Mouse (Mus musculus): ENCODE measurements around the gene Rngtt.
"Not testable (repeated sequence)": the region's sequence is repeated elsewhere in the genome, so short reads cannot be mapped to it uniquely, and the experiment has no call there.

The Rngtt gene

DNA sequence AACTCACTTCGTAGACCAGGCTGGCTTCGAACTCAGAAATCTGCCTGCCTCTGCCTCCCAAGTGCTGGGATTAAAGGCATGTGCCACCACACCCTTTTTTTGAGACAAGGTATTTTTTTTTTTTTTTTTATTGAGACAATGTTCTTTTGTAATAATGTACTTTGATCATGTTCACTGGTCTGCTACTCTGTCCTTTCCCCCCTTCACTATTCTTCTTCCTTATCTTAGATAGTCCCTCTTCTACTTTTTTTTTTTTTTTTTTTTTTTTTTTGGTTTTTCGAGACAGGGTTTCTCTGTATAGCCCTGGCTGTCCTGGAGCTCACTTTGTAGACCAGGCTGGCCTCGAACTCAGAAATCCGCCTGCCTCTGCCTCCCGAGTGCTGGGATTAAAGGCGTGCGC lies 4.0 kb downstream of the Rngtt start:
- not testable (repeated sequence) for DNase-seq (ENCODE audit: low spot score)

GRCm38 (mm10) chr4:33315840-33316239 lies 5.7 kb downstream of the Rngtt start:
- DNase-seq (ENCODE audit: low spot score): no peak

GRCm38 (mm10) chr4:33331147-33331546 lies 21.0 kb downstream of the Rngtt start:
- DNase-seq (ENCODE audit: low spot score): no peak

- DNase-seq (ENCODE audit: low spot score): no peak
These were observed 22.9 kb downstream of the Rngtt start for GRCm38 (mm10) chr4:33332956-33333455.

DNA sequence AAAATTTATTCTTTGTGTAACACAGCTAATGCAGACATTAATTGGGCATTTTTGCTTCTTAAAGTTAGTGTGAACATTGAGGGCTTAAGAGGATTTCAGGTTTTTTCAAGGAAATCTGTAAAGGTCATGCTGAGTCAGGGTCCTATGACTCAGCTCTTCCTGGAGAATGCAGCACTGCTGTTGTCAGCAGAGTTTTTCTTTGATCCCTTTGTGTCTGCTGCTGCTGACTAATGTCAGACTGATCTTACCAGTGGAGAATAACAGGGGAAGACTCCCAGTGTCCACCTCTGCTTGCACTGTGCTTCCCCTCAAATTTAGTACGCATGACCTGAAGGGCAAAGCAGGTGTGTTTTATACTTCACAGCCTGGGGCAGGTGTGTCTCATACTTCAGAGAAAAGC lies 27.9 kb downstream of the Rngtt start:
- DNase-seq (ENCODE audit: low spot score): no peak

DNA sequence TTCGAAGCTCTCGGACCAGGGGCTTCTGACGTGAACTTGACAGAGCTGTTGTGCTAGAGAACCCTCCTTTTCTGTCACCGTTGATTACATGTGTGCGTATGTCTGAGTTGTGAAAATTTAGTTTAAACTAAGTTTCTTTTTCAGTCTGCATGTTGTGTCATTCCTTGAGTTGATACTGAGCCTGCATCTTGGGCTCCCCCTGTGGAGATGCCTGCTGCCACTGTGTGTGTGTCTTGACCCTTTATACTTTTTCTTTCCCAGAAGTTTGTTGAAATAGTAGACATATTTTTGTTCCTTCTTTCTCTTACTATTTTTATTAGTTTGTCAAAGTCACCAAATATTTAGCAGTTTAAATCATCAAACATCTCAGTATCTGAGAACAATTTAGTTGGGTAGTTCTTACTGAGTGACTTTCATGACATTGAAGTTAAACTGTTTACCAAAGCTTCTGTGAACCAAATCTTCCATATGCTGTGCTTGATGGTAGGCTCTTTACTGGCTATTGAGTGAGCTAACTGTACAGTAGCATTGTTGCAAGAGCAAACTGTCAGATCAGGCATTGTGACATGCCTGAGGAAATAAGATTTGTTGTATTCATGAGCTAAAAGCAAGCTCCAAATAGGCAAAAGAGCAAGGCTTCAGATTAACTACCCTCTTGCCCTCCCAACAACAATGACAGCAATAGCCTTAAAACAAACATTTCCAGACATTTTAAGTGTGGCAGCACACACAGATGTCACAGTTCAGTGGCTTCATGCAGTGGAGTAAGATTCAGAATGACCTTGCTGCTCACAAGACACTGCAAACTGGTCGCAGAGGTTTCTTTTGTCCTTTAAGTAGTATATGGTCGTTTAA lies 33.0 kb downstream of the Rngtt start:
- DNase-seq (ENCODE audit: low spot score): no peak

- no peak for DNase-seq (ENCODE audit: low spot score)
These were observed 33.6 kb downstream of the Rngtt start for GRCm38 (mm10) chr4:33343732-33344057.

DNA sequence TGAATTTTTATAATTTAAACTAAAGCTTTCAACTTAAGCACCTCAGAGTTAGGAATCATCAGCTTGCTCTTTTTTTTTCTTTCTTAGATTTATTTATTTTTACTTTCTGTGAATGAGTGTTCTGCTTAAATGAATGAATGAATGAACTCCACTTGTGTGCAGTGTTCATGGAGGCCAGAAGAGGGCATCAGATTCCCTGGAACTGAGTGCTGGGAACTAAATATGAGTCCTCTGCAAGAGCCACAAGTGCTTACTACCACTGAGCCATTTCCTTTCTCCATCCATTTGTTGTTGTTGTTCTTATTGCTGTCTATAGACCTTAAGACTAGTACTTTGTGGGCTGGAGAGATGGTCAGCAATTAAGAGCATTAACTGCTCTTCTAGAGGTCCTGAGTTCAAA lies 53.3 kb downstream of the Rngtt start:
- DNase-seq (ENCODE audit: low spot score): no peak

- no peak for DNase-seq (ENCODE audit: low spot score)
These were observed 64.8 kb downstream of the Rngtt start for GRCm38 (mm10) chr4:33374916-33375315.

DNA sequence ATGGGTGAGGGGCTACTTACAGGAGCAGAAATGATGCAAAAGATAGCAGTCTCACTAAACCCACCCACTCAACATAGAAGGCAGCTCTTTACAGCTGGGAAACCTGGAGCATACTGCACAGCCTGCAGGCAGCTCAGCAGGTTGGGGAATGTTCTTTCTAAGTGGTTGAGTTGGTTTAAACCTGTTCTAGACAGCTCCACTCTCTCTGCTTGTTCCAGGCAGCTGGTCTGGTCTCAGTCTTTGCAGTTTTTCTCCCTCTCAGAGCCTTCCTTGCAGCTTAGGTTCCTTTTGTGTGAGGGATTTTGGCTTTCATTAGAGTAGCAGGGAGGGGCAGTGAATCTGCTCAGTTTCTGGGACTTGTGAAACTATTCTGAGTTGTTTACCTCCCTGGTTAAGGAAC lies 67.5 kb downstream of the Rngtt start:
- no peak for DNase-seq (ENCODE audit: low spot score)

DNA sequence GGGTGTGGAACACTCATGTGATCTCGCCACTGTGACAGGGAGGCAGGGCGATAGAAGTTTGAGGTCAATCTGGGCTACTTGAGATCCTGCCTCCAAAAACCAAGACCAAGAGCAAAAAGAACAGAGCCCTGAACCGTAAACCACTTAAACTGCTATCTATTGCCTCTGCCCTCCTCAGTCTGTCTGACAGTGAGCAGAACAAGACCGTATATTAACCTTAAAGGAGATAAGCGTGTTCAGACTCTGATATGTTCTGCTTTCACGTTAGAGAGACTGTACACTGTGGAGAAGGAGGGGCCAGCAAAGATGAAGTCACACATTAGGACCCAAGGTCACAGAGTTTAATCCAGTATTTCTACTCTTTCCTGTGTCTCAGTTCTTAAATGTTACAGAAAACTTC lies 68.8 kb downstream of the Rngtt start:
- no peak for DNase-seq (ENCODE audit: low spot score)

DNA sequence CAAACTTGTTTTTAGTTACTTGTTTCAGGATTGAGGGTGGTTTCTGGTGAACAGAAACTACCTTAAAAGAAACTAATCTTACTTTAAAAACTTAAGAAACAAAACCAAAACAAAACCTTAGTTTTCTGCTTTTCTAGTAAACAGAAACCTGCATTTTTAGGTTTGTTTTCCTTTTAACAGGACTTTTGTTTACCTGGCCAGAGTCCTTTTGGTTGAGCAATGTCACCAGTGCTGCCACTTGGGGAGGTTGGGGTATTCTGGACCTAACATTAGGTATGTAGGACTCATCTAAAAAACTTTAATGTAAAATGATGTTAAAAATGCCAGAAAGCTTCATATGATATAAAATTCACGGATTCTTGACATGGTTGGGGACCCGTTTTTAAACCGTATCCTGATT lies 78.8 kb downstream of the Rngtt start:
- DNase-seq (ENCODE audit: low spot score): no peak

DNA sequence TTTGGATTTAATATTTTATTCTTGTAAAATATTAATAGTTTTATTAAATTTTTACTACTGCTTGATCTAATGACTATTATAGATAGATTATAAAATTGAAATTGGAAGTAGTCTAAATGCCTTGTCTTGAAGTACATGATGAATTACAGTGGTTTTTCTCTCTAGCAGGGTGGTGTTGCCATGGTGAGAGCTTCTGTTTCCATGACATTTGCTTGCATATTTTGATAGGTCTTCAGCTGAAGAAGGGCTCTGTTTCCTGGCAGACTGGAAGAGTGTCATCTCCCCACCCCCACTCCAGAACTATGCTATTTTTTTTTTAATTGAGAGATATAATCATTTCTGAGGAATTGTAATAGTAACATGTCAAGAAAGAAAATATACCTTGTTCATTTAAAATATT lies 80.5 kb downstream of the Rngtt start:
- DNase-seq (ENCODE audit: low spot score): peak; percentile 45

DNA sequence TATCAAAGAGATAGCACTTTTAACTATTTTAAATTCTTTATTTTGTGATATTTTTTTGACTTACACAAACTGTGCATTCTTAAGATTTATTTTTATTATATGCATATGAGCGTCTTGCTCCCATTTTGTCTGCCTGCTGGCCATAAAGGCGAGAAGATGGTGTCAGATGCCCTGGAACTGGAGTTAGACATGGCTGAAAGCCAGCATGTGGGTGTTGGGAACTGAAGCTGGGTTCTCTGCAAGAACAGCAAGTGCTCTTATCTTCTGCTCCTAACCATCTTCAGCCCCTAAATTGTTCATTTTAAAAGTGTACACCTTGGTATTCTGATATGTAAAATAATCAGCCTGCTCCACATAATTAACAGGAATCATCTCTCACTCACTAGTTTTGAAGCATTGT lies 83.3 kb downstream of the Rngtt start:
- no peak for DNase-seq (ENCODE audit: low spot score)

DNA sequence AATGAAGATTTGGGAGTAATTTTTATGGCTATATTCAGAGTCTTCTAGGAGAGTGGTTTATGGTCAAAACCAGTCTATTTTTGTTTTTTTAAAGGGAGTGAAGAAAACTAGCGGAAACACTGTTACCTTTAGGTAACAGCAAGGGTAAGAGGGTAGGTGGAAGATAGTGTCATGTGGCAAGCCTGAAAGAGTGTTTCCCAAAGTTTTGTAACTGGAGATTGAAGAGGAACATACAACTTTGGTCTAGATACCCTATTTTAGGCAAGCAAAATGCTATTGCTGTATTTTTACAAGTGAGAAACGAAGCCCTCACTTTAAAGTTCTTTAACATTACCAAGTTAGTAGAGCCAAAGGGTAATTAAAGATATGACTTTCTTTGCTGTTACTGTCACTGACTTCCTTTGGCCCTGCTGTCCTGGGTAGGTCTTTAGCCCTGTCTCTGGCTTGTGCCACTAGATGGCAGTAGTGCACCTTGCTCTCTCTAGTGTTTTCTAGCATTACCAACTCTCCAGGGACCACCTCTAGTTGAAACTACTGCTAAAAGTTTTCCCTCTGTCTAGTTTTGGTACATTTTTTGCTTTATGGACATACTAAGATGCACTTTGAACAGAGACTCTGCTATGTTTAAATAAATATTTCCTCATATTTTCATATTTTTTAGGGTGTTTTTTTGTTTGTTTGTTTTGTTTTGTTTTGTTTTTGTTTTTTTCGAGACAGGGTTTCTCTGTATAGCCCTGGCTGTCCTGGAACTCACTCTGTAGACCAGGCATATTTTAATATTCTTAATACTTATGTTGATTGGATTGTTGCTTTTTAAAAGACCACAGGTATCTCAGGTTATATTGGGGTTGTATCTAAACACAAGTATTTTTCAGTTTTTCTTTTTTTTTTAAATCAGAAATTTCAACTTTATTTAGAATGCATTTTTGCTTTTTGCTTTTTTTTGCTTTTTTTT lies 86.4 kb downstream of the Rngtt start:
- peak; percentile 73 for DNase-seq (ENCODE audit: low spot score)

- DNase-seq (ENCODE audit: low spot score): no peak
These were observed 95.7 kb downstream of the Rngtt start for GRCm38 (mm10) chr4:33405723-33406293.

DNA sequence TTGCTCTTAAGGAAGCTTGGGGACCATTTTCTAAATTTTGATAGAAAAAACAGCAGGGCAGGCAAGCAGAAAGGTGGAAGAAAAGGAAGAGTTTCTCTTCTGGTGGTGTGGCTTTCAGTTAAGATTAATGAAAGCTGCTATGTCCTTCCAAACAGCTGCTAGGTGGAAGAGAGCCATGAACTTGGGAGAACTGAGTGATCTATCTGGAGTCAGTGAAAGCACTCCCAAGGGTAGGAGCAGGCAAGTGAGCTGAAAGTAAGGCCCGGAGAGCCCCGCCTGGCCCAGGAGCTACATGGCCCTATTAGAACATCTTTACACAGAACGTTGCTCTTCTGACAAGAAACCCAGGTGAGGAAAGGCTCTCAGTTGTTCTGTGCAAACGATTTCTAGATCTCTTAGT lies 103.7 kb downstream of the Rngtt start:
- DNase-seq (ENCODE audit: low spot score): no peak

GRCm38 (mm10) chr4:33414781-33415180 lies 104.7 kb downstream of the Rngtt start:
- no peak for DNase-seq (ENCODE audit: low spot score)

- no peak for DNase-seq (ENCODE audit: low spot score)
These were observed 107.3 kb downstream of the Rngtt start for GRCm38 (mm10) chr4:33417391-33417790.

- no peak for DNase-seq (ENCODE audit: low spot score)
These were observed 109.5 kb downstream of the Rngtt start for GRCm38 (mm10) chr4:33419644-33420043.

GRCm38 (mm10) chr4:33428856-33429255 lies 118.7 kb downstream of the Rngtt start:
- DNase-seq (ENCODE audit: low spot score): no peak

DNA sequence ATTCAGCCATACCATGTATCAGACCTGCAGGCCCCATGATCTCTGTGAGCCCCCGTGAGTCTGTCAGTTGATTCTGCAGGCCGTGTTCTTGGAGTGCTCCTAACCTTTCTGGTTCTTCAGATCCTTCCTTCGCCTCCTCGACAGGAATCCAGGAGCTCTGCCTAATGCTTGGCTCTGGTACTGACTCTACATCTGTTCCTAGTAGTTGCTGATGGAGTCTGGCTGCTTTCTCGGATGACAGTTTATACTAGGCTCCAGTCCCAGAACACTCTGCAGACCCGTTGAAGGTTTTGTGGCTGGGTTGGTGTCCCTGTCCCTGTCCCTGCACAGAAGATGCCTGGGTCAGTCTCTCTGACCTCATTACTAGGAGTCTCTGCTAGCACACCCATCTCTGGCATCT lies 131.8 kb downstream of the Rngtt start:
- no peak for DNase-seq (ENCODE audit: low spot score)

GRCm38 (mm10) chr4:33446265-33446664 lies 136.2 kb downstream of the Rngtt start:
- DNase-seq (ENCODE audit: low spot score): no peak
